Mouse (Mus musculus) lung, postnatal 10 days (tissue): ENCODE measurements around the gene Asna1.

Source experiments
- DNase-seq: peaks from one replicate; pipeline ENCODE4 v3.0.0; 2021

Gene Asna1

GRCm38 (mm10) chr8:85025098-85025932, at the start of gene Asna1:
Gene Asna1, minus strand, starts transcription at chr8:85025281.
- DNase-seq, result peak; percentile 89

GRCm38 (mm10) chr8:85074617-85075016, 49.5 kb upstream of the Asna1 start:
- DNase-seq, result no peak

- DNase-seq, result no peak
Observed at GRCm38 (mm10) chr8:85074167-85074566, 49.1 kb upstream of the Asna1 start.

- no peak for DNase-seq
Observed at GRCm38 (mm10) chr8:85073041-85073612, 48.0 kb upstream of the Asna1 start.

DNA sequence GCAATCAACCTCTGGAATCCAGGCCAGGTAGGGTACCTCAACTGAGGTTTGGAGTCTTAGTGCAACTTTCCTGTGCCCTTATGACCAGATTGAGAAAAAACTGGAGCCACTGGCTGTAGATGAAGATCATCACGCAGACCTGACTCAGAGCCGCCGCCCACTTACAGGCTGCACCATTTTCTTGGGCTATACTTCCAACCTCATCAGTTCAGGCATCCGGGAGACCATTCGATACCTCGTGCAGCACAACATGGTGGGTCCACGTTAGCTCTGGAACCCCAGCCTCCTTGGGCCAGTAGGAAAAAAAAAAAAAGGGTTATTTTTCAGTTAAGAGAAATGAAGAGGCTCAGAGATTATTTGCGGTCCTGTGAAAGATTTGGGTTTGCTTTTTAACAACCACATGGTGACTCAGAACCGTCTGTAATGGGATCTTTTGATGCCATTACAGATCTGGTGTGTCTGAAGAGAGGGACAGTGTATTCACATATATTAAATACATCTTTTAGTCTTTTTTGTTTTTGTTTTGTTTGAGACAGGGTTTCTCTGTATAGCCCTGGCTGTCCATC, 47.4 kb upstream of the Asna1 start:
- no peak for DNase-seq

DNA sequence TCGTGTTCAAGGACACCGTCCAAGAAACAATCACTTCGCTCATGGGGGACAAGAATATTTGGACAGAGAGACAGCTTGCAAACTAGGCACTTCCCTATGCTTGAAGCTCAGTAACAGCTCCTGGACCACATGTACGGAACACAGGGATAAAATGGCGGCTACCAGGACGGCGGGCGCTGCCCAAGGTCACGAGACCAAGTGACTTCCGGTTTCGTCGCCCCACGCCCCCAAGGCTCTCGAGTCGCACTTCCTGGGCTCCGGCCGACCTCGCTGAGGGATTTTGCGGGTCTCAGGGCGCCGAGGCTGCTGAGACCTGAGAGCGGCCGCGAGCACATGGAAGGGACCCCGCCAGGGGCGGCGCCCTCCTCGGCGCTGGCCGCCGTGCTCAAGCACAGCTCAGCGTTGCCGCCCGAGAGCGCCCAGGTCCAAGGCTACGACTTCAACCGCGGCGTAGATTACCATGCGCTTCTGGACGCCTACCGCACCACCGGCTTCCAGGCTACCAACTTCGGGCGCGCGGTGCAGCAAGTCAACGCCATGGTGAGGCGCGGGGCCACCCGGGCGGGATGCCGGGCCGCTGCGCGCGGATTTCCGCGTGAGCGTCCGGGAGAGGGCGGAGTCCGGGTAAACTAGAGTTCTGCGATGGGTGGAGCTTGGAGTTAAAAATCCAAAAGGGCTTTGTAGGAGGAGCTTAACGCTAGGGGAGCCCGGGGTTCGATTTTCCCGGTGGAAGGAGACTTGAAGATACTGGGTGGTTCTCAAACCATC, 46.6 kb upstream of the Asna1 start, which contains the start of gene Dhps:
TSS of gene Dhps (plus strand) at position 244 of the 768 bp plus-strand sequence.
- DNase-seq, result peak; percentile 96

DNA sequence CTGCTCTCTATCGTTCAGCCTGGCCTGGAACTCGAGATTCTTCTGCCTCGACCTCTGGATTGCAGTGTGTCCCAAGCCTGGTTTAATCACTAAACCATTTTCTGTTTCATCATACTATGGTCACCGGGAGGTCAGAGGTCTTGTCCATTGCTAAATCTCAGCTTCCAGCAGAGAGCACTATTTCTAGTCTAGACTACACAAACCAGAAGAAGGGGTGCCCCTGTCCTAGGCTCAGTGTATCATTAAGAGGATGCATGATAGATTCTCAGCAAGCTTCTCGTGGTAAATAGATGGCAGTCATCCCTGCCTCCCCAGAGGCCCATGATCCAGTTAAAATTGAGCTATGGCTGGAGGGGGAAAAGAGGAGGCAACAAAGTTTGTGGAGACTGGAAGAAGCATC, 46.0 kb upstream of the Asna1 start:
- DNase-seq, result no peak

- DNase-seq, result no peak
Observed at GRCm38 (mm10) chr8:85067982-85068381, 42.9 kb upstream of the Asna1 start, which contains the start of gene Gm5741. Gene Gm5741, minus strand, starts transcription at chr8:85067982.

DNA sequence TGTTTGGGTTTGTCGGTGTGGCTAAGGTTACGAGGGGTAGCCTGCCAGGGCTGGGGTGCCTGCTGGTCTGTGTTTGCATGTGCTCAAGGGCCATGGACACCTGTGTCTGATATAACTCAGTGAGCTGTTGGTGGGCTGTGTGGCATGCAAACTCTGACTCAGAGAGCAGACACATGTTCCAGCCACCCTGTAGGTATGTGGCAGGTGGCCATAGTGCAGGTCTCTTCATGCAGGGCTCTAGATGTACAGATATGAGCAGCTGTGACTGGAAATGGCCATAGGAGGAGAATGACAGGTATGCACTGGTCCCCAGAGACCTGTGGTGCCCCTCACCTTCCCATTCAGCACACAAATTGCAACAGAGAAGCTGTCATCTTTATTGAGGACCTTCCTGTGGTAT, 42.1 kb upstream of the Asna1 start:
- no peak for DNase-seq

- no peak for DNase-seq
Observed at GRCm38 (mm10) chr8:85065213-85065612, 40.1 kb upstream of the Asna1 start.

DNA sequence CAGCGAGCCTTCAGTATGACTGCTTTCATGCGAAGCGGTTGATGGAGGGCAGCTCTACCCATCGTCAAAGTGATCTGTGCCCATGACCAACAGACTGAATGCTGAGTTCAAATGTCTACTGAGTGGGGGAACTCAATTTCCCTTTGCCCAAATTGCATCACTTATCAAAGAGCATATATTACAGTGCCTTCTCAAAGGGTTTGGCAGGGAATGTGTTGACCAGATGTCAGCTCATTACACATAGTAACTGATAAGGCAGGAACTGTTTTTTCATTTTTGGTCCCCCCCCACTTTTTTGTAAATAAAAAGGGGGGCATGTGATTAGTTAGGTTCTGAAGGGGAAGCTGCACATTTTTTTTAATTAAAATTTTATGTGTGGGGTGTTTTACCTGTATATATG, 37.5 kb upstream of the Asna1 start:
- no peak for DNase-seq

DNA sequence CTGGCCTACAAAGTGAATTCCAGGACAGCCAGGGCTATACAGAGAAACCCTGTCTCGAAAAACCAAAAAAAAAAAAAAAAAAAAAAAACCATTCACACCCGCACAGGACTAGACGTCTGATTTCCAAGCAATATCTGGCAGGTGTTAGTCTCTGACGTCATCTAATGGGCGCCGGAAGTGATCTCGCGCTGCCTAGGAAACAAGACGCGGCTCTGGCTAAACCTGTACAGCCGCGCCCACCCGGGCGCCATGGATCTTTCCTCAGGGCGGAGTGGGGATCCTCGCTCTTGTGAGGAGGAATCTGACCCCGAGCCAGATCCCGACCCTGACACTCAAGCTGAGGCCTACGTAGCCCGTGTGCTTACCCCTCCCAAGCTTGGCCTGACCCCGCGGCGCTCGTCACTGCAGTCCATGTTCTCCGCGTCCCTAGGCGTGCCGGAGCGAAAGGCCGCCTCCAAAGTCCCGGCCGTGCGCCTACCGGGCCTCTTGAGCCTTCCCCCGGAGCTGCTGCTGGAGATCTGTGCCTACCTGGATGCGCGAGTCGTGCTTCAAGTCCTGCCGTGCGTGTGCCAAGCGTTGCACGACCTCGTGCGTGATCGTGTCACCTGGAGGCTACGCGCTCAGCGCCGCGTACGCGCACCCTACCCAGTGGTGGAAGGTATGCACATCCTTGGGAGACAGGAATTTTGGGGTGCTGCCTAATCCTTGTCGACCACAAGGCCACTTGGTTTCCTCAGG, 35.0 kb upstream of the Asna1 start, which contains the start of gene Fbxw9:
TSS of gene Fbxw9 (plus strand) at position 177 of the 738 bp plus-strand sequence.
- peak; percentile 94 for DNase-seq

DNA sequence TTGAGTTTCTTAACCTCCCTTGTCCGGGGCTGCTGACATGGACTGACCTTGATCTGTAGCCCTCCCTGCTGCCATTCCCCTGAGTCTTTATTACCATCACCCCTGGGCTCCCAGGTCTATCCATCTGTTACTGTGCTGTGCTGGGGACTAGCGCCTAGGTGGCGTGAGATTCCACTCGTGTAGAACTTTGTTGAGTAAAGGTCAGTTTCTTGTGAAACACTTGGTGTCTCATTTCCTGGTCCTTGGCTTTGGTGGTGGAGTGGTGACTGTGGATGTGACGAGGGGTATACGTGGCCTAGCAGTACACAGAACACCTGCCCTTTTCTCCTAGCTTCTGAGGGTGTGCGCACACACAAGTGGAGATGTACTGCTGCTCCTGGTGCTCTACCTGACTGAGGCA, 32.3 kb upstream of the Asna1 start:
- no peak for DNase-seq

DNA sequence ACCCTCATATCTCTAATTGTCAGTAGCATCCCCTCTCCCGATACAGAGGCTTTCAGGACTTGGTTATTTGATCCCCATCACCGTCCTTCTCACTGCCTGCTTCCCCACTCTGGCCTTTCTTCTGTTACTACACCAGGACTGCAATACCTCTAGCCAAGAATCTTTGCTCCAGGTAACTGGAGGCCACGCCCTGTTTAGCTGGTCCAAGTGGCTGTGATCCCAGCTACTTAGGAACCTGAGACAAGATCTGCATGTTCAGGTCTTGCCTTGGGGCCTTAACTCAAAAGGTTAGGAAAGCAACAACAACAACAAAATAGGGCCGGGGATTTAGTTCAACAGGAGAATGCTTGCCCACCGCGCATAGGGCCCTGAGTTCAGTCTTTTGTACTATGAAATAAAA, 18.5 kb upstream of the Asna1 start:
- no peak for DNase-seq

DNA sequence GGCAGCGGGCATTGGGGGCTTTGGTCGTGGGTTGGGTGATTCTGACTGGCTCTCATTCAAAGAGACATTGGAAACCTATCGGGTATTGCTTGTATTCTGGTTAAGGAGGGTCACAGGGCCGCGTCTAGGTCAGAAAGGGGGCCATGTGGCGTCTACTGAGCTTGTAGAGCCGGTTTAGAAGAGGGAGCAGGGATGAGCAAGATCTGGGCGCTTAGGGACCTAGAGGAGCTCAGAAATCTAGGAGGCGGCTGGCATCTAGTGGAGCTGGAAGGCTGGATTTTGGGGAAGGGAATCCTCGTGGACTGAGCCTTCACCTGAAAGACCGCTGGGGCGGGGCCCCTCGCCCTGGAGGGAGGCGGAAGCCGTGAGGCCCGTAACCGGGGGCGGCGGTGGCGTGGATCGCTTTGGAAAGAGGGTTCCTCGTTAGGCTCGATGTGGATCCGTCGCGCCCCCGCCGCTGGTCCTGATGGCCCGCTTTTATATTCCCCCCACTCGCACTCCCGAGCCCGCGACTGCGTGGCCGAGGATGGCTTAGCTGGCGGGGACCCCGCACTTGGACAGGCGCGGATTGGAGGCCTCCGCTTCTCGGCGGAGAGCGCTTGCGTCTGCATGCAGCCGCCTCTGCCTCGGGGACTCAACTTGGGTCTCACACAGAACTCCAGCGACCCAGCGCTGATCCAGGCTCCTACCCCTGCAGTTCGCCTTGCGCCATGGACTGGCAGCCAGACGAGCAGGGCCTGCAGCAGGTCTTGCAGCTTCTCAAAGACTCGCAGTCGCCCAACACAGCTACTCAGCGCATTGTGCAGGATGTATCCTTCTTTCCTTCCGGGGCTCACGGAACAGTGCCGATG, 12.8 kb upstream of the Asna1 start:
- peak; percentile 57 for DNase-seq

DNA sequence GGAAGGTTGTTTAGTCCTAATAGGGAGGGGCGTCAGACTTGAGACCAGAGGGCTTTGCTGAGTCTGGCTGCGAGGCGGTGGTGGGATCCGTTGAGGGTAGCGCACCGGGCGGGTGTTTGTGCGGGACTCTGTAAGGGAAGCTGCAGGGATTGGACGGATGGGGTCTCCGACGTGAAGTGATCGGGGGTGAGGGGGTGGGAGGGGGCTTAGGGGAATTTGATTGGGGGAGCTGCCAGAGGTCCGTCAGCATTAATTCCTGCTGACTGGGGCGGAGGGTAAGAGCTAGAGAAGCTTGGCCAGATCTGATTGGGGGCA, 12.2 kb upstream of the Asna1 start:
- DNase-seq, result no peak

- DNase-seq, result peak; percentile 96
Observed at GRCm38 (mm10) chr8:85036718-85037365, 11.8 kb upstream of the Asna1 start, which contains the start of gene Tnpo2. Gene Tnpo2, plus strand, starts transcription at chr8:85036915.

- no peak for DNase-seq
Observed at GRCm38 (mm10) chr8:85036381-85036717, 11.3 kb upstream of the Asna1 start.

GRCm38 (mm10) chr8:85035728-85036310, 10.7 kb upstream of the Asna1 start:
- DNase-seq, result peak; percentile 49

- no peak for DNase-seq
Observed at GRCm38 (mm10) chr8:85035165-85035727, 10.2 kb upstream of the Asna1 start.
